Mouse (Mus musculus): ENCODE measurements around the gene Hecw2. TPM values are rescaled to one million over a fixed set of nuclear protein-coding genes. Genes with fewer than 3 reads are reported as not detected.

The Hecw2 gene
- polyA plus RNA-seq, 1 experiment from 2014 or later, result 6.0 TPM

DNA sequence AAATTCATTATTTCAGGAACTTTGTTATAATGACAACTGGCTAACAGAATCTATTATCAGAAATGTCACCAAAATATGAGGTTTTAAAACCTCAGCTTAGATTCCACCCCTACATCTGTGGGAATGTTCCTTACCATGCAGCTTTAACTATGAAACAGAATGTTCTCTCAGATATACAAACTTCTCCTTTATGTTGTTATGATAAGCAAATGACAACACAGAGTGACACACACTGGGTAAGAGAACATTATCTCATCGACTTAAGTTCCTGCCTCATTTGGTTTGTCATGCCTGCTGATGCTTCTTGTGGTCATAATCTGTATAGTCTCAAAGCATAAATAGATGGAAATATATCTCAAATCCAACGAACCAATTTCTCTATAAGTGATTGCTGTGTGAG lies 312.5 kb downstream of the Hecw2 start:
- Histone ChIP-seq H3K4me3 (replicated peaks) (no peak overlapping the region), H3K27ac (replicated peaks) (no peak overlapping the region), H3K9ac (no peak overlapping the region), H3K4me2 (replicated peaks) (no peak overlapping the region), H3K4me1 (no peaks in the 10 kb centered on the region), H3K9me3 (replicated peaks) (no peaks in the 10 kb centered on the region), H3K36me3 (no peaks in the 10 kb centered on the region), H3K27me3 (no peaks in the 10 kb centered on the region)
- WGBS, result 75% methylated on average over 2 of the region's 2 CpGs
- no peak for ATAC-seq (ENCODE audit: insufficient number of reproducible peaks, low FRiP score, low TSS enrichment, low read depth)

DNA sequence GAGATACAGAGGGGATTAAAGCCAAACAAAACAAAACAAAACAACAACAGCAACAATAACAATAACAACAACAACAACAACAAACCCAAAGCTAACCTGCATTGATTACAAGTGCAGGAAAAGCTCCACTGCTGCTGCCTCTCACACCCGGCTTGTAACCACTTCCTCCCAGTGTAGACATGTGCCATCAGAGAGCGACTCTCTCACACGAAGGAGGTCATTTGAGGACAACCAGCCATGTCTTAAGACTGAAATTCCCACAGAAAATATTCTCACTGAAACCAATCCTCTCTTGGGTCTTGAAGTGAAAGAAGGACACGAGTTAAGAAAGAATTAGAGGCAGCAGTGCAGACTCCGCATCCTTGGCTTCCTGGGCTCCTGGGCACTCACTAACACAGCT lies 319.0 kb downstream of the Hecw2 start:
- Histone ChIP-seq H3K27me3 (no peaks in the 10 kb centered on the region), H3K4me1 (no peaks in the 10 kb centered on the region), H3K9ac (no peak overlapping the region), H3K9me3 (replicated peaks) (no peaks in the 10 kb centered on the region), H3K4me2 (replicated peaks) (no peak overlapping the region), H3K36me3 (no peaks in the 10 kb centered on the region), H3K4me3 (replicated peaks) (no peak overlapping the region), H3K27ac (replicated peaks) (no peak overlapping the region)
- 79% methylated on average over 5 of the region's 5 CpGs for WGBS
- ATAC-seq (ENCODE audit: insufficient number of reproducible peaks, low FRiP score, low TSS enrichment, low read depth), result no peak

DNA sequence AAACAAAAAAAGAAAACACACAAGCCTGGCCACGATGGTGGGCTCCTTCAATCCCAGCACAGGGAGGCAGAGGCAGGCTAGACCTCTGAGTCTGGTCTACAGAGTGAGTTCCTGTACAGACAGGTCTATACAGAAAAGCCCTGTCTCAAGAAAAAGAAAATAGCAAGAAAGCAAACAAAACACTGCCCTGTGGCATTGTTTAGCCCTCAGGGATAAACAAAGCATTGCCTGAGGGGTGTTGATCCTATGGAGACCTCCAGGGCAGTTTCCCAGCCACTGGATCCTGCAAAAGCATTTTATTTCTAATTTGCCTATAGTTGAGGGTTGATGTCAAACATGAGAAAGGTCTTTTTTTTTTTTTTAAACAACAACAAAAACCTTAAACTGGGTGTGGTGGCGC lies 327.7 kb downstream of the Hecw2 start:
- Histone ChIP-seq H3K4me1 (no peaks in the 10 kb centered on the region), H3K27me3 (no peaks in the 10 kb centered on the region), H3K4me2 (replicated peaks) (no peak overlapping the region), H3K27ac (replicated peaks) (no peak overlapping the region), H3K9me3 (replicated peaks) (no peaks in the 10 kb centered on the region), H3K36me3 (no peaks in the 10 kb centered on the region), H3K9ac (no peak overlapping the region), H3K4me3 (replicated peaks) (no peak overlapping the region)
- 88% methylated on average over 2 of the region's 2 CpGs for WGBS
- no peak for ATAC-seq (ENCODE audit: insufficient number of reproducible peaks, low FRiP score, low TSS enrichment, low read depth)

DNA sequence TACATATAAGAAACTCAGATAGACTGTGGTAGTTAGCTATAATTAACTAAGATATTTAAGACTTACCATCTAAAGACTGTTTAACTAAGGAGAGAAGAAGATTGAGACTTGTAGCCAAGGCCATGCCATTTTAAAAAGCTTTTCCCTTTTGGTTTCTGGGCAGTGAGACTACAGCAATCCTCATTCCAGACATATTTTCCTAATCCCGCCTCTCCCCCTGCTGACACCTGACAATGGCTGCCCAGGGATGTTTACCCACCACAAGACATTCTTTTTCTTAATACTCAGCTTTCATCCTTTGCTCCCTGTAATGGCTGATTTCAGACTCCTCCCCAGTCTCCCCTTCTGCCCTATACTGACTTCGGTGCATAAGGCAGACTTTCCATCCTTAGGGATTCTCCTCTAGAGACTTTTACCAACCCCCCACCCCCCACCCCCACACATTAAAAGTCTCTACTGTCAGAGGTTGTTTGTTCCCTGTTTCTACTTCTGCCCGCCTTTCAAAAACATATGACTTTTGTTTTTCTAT lies 328.5 kb downstream of the Hecw2 start:
- no peaks in the 10 kb centered on the region for H3K9me3 ChIP-seq (replicated peaks)
- H3K4me3 ChIP-seq (replicated peaks), result no peak overlapping the region
- H3K9ac ChIP-seq, result no peak overlapping the region
- no peaks in the 10 kb centered on the region for H3K36me3 ChIP-seq
- no peaks in the 10 kb centered on the region for H3K4me1 ChIP-seq
- H3K27me3 ChIP-seq, result no peaks in the 10 kb centered on the region
- WGBS, result 29% methylated on average over 3 of the region's 3 CpGs
- no peak for ATAC-seq (ENCODE audit: insufficient number of reproducible peaks, low FRiP score, low TSS enrichment, low read depth)
- no peak overlapping the region for H3K4me2 ChIP-seq (replicated peaks)
- no peak overlapping the region for H3K27ac ChIP-seq (replicated peaks)

DNA sequence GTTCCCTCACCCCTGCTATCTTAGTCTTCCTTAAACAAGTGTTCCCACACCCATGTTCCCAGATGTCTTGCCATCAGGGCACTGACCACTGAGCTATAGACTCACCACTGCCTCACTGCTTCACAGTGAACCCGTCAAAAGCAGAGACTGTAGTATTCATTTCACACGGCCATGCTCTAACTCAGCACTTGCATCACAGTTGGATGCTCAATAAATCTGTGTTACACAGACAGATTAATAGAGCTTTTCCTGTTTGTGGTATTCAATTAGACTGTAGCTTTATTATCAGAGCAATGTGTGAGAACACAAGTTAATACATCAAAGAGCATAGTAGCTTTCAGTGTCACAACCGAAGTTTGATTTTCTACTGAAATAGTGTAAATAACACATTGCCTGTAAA lies 330.9 kb downstream of the Hecw2 start:
- ATAC-seq (ENCODE audit: insufficient number of reproducible peaks, low FRiP score, low TSS enrichment, low read depth), result no peak
- 84% methylated on average over 3 of the region's 3 CpGs for WGBS
- Histone ChIP-seq H3K36me3 (no peaks in the 10 kb centered on the region), H3K9ac (no peak overlapping the region), H3K27ac (replicated peaks) (no peak overlapping the region), H3K9me3 (replicated peaks) (no peaks in the 10 kb centered on the region), H3K4me3 (replicated peaks) (no peak overlapping the region), H3K4me1 (no peaks in the 10 kb centered on the region), H3K4me2 (replicated peaks) (no peak overlapping the region), H3K27me3 (no peaks in the 10 kb centered on the region)

DNA sequence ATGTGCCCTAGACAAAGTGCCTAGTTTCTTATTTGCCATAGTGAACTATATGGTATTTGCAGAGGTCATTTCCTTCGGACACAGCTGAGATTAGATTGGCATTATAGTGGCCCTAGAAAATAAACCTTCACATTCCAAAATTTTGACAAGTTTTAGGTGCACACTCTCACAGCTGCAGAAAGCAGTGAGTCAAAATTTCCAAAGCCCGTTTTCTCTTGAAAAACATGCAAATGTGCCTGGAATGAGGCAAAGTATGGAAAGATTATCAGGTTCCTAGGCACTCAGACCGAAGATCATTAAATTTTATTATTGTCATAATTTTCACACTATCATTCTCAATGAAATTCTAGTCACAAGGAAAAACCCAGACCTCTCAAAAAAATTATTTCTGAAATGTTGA lies 334.4 kb downstream of the Hecw2 start:
- Histone ChIP-seq H3K9me3 (replicated peaks) (no peaks in the 10 kb centered on the region), H3K27ac (replicated peaks) (no peak overlapping the region), H3K9ac (no peak overlapping the region), H3K4me1 (no peaks in the 10 kb centered on the region), H3K36me3 (no peaks in the 10 kb centered on the region), H3K27me3 (no peaks in the 10 kb centered on the region), H3K4me2 (replicated peaks) (no peak overlapping the region), H3K4me3 (replicated peaks) (no peak overlapping the region)
- ATAC-seq (ENCODE audit: insufficient number of reproducible peaks, low FRiP score, low TSS enrichment, low read depth), result no peak
- 76% methylated on average over 3 of the region's 3 CpGs for WGBS

DNA sequence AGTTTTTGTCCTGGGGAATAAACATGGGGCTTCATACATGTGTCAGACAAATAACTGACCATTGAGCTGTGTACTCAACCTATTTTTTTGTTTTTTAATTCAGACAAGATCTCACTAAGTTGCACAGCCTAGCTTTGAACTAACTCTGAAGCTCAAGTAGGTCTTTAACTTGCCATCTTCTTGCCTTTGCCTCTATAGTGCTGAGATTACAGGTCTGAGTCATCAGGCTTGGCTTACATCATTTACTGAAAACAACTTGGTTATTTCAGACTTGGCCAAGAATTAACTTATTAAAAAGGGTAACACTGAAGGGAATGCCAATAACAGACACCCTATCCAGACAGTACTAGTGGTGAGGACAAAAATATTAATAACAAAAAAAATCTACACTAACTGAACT lies 335.8 kb downstream of the Hecw2 start:
- Histone ChIP-seq H3K9ac (no peak overlapping the region), H3K36me3 (no peaks in the 10 kb centered on the region)

DNA sequence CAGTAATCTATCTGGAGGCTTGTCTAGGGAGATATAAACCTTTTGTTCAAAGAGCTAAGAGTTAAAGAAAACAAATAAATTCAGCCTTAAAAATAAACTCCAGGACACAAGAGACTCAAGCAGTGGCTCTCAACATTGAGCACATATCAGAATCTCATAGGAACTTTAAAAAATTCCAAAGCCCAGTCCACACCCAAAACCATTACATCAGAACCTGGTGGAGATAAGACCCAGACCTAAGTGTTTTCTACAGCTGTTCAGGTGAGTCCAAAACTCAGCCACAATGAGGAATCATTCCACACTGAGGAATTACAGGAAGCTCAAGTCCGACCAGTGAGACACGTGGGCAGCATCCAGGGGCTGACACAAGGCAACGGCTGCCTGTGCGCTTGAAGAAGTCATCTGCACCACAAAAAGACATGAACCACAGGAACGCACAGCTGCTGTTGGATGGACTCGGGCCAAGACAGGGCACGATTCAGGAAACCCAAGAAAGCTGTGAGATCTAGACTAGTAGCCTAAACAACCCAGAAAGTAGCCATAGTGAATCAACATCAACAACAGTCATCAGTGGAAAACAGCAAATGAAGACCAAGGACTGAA lies 338.4 kb downstream of the Hecw2 start:
- Histone ChIP-seq H3K9me3 (replicated peaks) (no peaks in the 10 kb centered on the region), H3K4me1 (no peaks in the 10 kb centered on the region), H3K4me3 (replicated peaks) (no peak overlapping the region), H3K9ac (no peak overlapping the region), H3K27ac (replicated peaks) (no peak overlapping the region), H3K36me3 (no peaks in the 10 kb centered on the region), H3K27me3 (no peaks in the 10 kb centered on the region), H3K4me2 (replicated peaks) (no peak overlapping the region)
- ATAC-seq (ENCODE audit: insufficient number of reproducible peaks, low FRiP score, low TSS enrichment, low read depth), result no peak
- 70% methylated on average over 7 of the region's 7 CpGs for WGBS

More for the DNA sequence above, 335.8 kb downstream of the Hecw2 start:
- Histone ChIP-seq H3K9me3 (replicated peaks) (no peaks in the 10 kb centered on the region), H3K4me3 (replicated peaks) (no peak overlapping the region), H3K27ac (replicated peaks) (no peak overlapping the region), H3K27me3 (no peaks in the 10 kb centered on the region), H3K4me1 (no peaks in the 10 kb centered on the region), H3K4me2 (replicated peaks) (no peak overlapping the region)
- no peak for ATAC-seq (ENCODE audit: insufficient number of reproducible peaks, low FRiP score, low TSS enrichment, low read depth)

DNA sequence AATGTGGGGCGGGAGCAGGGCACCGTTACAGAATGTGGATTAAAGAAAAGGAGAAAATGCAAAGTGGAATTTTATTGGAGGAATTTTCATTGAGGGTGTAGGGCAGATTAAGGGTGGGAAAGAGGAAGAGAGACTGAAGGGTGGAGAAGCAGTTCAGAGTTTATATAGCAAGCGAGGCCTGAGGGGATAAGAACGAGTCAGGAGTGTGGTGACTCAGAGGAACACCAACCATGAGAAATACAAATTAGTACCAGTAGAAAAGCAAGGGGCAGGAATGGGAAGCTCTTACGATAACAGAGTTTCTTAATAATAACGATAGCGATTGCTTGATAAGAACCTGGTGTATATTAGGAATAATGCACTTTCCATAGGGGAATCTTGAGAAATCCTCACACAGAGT lies 339.2 kb downstream of the Hecw2 start:
- no peak overlapping the region for H3K4me3 ChIP-seq (replicated peaks)
- no peaks in the 10 kb centered on the region for H3K36me3 ChIP-seq
- H3K9me3 ChIP-seq (replicated peaks), result no peaks in the 10 kb centered on the region
- H3K4me1 ChIP-seq, result no peaks in the 10 kb centered on the region
- 71% methylated on average over 7 of the region's 7 CpGs for WGBS
- no peak overlapping the region for H3K27ac ChIP-seq (replicated peaks)
- no peak overlapping the region for H3K9ac ChIP-seq
- no peaks in the 10 kb centered on the region for H3K27me3 ChIP-seq
- no peak overlapping the region for H3K4me2 ChIP-seq (replicated peaks)
- no peak for ATAC-seq (ENCODE audit: insufficient number of reproducible peaks, low FRiP score, low TSS enrichment, low read depth)

DNA sequence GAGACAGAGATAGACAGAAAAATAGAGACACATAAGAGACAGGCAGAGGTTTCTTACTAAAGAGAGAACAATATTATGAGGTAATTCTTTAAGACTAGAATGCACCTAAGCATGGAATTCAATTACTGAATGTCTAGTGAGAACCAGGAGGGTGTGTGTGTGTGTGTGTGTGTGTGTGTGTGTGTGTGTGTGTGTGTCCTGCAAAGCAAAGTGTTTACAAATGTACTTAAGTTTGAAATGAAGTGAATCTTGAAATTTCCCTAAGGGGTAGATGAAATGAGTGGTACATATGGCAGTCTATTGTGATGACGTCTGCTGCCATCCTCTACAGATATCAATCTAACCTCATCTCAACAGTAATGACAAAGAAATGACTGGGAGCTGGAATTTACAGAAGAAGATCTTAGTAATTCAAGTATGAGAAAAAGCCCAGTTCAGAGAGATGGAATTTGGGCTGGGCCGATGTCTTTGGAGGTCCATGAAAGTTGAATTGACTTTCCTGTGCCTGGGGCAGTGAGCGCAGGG lies 342.8 kb downstream of the Hecw2 start:
- no peaks in the 10 kb centered on the region for H3K36me3 ChIP-seq
- H3K4me2 ChIP-seq (replicated peaks), result no peak overlapping the region
- H3K27me3 ChIP-seq, result no peaks in the 10 kb centered on the region
- no peaks in the 10 kb centered on the region for H3K4me1 ChIP-seq
- H3K27ac ChIP-seq (replicated peaks), result no peak overlapping the region
- H3K4me3 ChIP-seq (replicated peaks), result no peak overlapping the region
- WGBS, result 71% methylated on average over 3 of the region's 3 CpGs
- H3K9me3 ChIP-seq (replicated peaks), result no peaks in the 10 kb centered on the region
- ATAC-seq (ENCODE audit: insufficient number of reproducible peaks, low FRiP score, low TSS enrichment, low read depth), result no peak
- no peak overlapping the region for H3K9ac ChIP-seq

DNA sequence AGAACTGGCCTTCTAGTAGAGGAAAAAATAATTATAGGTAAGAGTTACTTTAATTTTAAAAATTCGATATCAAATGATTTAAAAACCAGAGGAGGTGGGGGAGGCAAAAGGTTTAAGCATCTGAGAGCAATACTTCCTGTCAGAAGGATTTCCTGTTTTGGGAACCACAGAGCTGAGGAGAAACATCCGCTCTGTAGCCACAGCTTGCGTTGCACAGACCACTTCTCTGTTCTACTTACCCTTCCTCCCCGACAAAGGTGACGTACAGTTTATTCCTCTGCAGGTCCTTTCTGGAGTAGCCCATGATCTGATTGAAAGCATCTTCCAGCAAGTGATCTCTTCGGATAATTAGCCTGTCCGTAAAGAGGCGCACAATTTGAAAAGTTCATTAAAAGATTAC lies 343.6 kb downstream of the Hecw2 start:
- Histone ChIP-seq H3K9ac (no peak overlapping the region), H3K4me1 (0 out of 2 replicates have a peak, but pooled peaks cover 2% of the 10 kb centered on the region), H3K36me3 (no peaks in the 10 kb centered on the region), H3K9me3 (replicated peaks) (no peaks in the 10 kb centered on the region), H3K27ac (replicated peaks) (no peak overlapping the region), H3K4me2 (replicated peaks) (no peak overlapping the region), H3K4me3 (replicated peaks) (no peak overlapping the region), H3K27me3 (no peaks in the 10 kb centered on the region)
- WGBS, result 55% methylated on average over 8 of the region's 8 CpGs
- ATAC-seq (ENCODE audit: insufficient number of reproducible peaks, low FRiP score, low TSS enrichment, low read depth), result no peak

DNA sequence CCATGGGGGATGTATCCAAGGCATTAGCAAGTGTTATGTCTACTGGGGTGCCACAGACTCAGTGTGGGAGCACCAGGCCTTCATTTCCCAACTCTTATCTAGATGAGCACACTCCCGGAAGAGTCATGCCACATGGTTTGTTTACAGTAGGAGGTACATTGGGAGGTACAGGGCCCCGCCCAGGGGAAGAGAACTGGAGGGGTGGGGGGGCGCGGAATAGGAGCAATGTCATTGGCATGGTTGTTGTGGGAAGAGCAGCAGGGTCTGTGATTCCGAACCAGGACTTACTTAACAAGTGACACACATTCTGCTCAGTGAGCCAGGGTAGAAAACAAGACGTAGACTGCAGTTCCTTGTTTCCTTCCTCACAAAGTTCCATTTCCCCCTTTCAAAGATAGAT lies 344.1 kb downstream of the Hecw2 start:
- no peak overlapping the region for H3K4me2 ChIP-seq (replicated peaks)
- ATAC-seq (ENCODE audit: insufficient number of reproducible peaks, low FRiP score, low TSS enrichment, low read depth), result no peak
- H3K36me3 ChIP-seq, result no peaks in the 10 kb centered on the region
- H3K27ac ChIP-seq (replicated peaks), result no peak overlapping the region
- no peaks in the 10 kb centered on the region for H3K27me3 ChIP-seq
- 77% methylated on average over 6 of the region's 6 CpGs for WGBS
- no peak overlapping the region for H3K4me3 ChIP-seq (replicated peaks)
- no peak overlapping the region for H3K9ac ChIP-seq
- H3K4me1 ChIP-seq, result 0 out of 2 replicates have a peak, but pooled peaks cover 6% of the 10 kb centered on the region
- H3K9me3 ChIP-seq (replicated peaks), result no peaks in the 10 kb centered on the region
